Mouse (Mus musculus) liver, adult 2 months (tissue): ENCODE data around the gene Cntn5.

Source experiments
- CTCF ChIP-seq: fragments of 200-500 bp; IDR thresholded peaks from 2 replicates; pipeline ENCODE4 v1.5.1; 2011; ENCODE audit warnings: low read depth, low read length, control low read depth
- POLR2A ChIP-seq: fragments of 200-500 bp; IDR thresholded peaks from 2 replicates; pipeline ENCODE4 v1.6.1; 2011; ENCODE audit warnings: low read length, control low read depth; ENCODE audit not compliant: insufficient read depth; ENCODE audit errors: extremely low read depth

GRCm38 (mm10) chr9:9944872-9945271 is 959.7 kb downstream of the Cntn5 start:
- TF ChIP-seq POLR2A, result no peak
- no peak for TF ChIP-seq CTCF
